Mouse (Mus musculus): ENCODE results near the gene Efnb3. TPM values are rescaled to one million over a fixed set of nuclear protein-coding genes. Genes with fewer than 3 reads are reported as not detected.

Gene Efnb3
- polyA plus RNA-seq, 1 experiment from 2014 or later, result 160 TPM

DNA sequence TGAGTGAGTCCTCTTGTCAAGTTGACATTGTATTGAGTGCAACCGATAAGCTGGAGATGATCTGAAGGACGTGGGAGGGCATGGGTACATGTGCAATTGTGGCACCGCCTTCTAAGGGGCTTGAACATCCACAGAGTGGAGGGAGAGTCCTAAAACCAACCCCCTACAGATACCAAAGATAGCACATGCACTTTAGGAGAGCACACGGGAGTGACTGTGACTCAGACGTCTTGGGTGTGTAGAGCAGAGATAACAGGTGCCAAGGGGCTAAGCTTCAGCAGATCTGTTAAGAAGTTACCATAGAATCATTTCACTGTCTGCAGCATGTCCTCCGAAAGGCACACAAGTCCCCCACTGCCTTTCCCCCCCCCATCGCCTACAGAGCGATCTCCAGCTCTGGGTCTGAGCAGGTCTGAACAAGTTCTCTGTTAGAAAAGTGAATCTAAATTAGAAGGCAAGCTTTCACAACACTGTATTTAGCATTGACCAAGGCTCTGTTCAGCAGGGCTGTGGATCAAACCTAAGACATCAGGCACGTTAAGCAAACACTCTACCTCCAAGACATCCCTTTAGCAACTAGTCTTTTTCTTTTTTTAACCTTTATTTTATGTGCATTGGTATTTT lies 38.4 kb downstream of the Efnb3 start:
- Histone ChIP-seq H3K27ac (replicated peaks) (no peak overlapping the region), H3K9me3 (no peaks in the 10 kb centered on the region), H3K36me3 (no peaks in the 10 kb centered on the region), H3K4me2 (no peak overlapping the region), H3K27me3 (no peaks in the 10 kb centered on the region), H3K9ac (no peak overlapping the region), H3K4me3 (no peak overlapping the region), H3K4me1 (replicated peaks) (peaks cover 8% of the 10 kb centered on the region)
- no peak for ATAC-seq (ENCODE audit: low FRiP score, low read depth)
- 87% methylated on average over 9 of the region's 9 CpGs for WGBS

DNA sequence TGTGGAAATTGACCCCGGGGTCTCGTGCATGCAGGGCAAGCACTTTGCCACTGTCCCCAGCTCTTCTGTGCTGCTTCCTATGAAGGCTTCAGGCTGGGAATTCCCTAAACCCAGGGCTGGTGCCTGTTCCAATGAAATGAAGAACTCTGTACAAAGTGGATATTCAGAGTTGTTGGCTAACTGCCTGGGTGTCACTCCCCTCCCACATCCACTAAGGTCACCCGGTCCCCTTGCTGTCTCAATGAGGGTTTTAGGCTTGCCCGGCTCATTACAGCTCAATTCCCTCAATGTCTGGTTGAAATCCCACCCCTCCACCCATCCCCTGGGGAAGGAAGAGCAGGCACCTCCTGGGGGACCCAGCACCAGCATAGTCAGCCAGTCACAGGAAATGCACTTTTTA lies 40.0 kb downstream of the Efnb3 start:
- 74% methylated on average over 4 of the region's 4 CpGs for WGBS
- no peaks in the 10 kb centered on the region for H3K27me3 ChIP-seq

GRCm38 (mm10) chr11:69516661-69517060 lies 43.3 kb downstream of the Efnb3 start:
- H3K36me3 ChIP-seq, result no peaks in the 10 kb centered on the region
- H3K4me1 ChIP-seq (replicated peaks), result no peaks in the 10 kb centered on the region
- no peak overlapping the region for H3K4me2 ChIP-seq
- no peaks in the 10 kb centered on the region for H3K27me3 ChIP-seq
- no peak overlapping the region for H3K4me3 ChIP-seq
- H3K27ac ChIP-seq (replicated peaks), result no peak overlapping the region
- ATAC-seq (ENCODE audit: low FRiP score, low read depth), result no peak
- H3K9me3 ChIP-seq, result no peaks in the 10 kb centered on the region
- 78% methylated on average over 3 of the region's 3 CpGs for WGBS
- no peak overlapping the region for H3K9ac ChIP-seq

More for the DNA sequence above, 40.0 kb downstream of the Efnb3 start:
- no peak overlapping the region for H3K4me2 ChIP-seq
- H3K27ac ChIP-seq (replicated peaks), result no peak overlapping the region
- H3K9me3 ChIP-seq, result no peaks in the 10 kb centered on the region
- no peak overlapping the region for H3K9ac ChIP-seq
- no peaks in the 10 kb centered on the region for H3K36me3 ChIP-seq
- no peak overlapping the region for H3K4me3 ChIP-seq
- no peak for ATAC-seq (ENCODE audit: low FRiP score, low read depth)
- no peaks in the 10 kb centered on the region for H3K4me1 ChIP-seq (replicated peaks)

GRCm38 (mm10) chr11:69516151-69516640 lies 43.8 kb downstream of the Efnb3 start:
- 72% methylated on average over 15 of the region's 15 CpGs for WGBS
- Histone ChIP-seq H3K4me2 (no peak overlapping the region), H3K4me1 (replicated peaks) (no peaks in the 10 kb centered on the region), H3K36me3 (no peaks in the 10 kb centered on the region), H3K9ac (no peak overlapping the region), H3K27ac (replicated peaks) (no peak overlapping the region), H3K9me3 (no peaks in the 10 kb centered on the region), H3K27me3 (no peaks in the 10 kb centered on the region), H3K4me3 (no peak overlapping the region)
- ATAC-seq (ENCODE audit: low FRiP score, low read depth), result no peak

- Histone ChIP-seq H3K4me2 (no peak overlapping the region), H3K9me3 (no peaks in the 10 kb centered on the region), H3K27ac (replicated peaks) (no peak overlapping the region), H3K27me3 (no peaks in the 10 kb centered on the region), H3K36me3 (no peaks in the 10 kb centered on the region), H3K4me1 (replicated peaks) (no peaks in the 10 kb centered on the region), H3K4me3 (no peak overlapping the region), H3K9ac (no peak overlapping the region)
- 10% methylated on average over 6 of the region's 6 CpGs for WGBS
- peak; percentile 61; the same call in 1 of the 2 replicates for ATAC-seq (ENCODE audit: low FRiP score, low read depth)
These were observed 46.2 kb downstream of the Efnb3 start for GRCm38 (mm10) chr11:69513840-69514239.

- no peak for ATAC-seq (ENCODE audit: low FRiP score, low read depth)
- H3K9ac ChIP-seq, result no peak overlapping the region
- WGBS, result 57% methylated on average over 7 of the region's 7 CpGs
These were observed 49.1 kb downstream of the Efnb3 start for GRCm38 (mm10) chr11:69510796-69511496.

More at GRCm38 (mm10) chr11:69510796-69511496, 49.1 kb downstream of the Efnb3 start:
- Histone ChIP-seq H3K4me2 (no peak overlapping the region), H3K27me3 (no peaks in the 10 kb centered on the region), H3K9me3 (no peaks in the 10 kb centered on the region), H3K36me3 (no peaks in the 10 kb centered on the region), H3K27ac (replicated peaks) (no peak overlapping the region), H3K4me1 (replicated peaks) (no peaks in the 10 kb centered on the region), H3K4me3 (no peak overlapping the region)

Small RNA genes lying within 50 kb of the gene (microRNA-seq; reads per million reads assigned to microRNA genes)
- gene Gm27493, result not detected

Other genes starting within 250 kb of the Efnb3 start
- 16.2 and 17.3 TPM in 2 replicates for gene Cntrob, start 236.4 kb downstream of the Efnb3 start, polyA plus RNA-seq (2015; fragmentation: Nextera tagmentation; extraction: Ambion mirVana)
- gene Trappc1, start 236.2 kb downstream of the Efnb3 start, polyA plus RNA-seq (2015; fragmentation: Nextera tagmentation; extraction: Ambion mirVana), result 183 and 187 TPM in 2 replicates
- gene Kcnab3, start 233.9 kb downstream of the Efnb3 start, polyA plus RNA-seq (2015; fragmentation: Nextera tagmentation; extraction: Ambion mirVana), result 4.7 and 5.9 TPM in 2 replicates
- 221 and 228 TPM in 2 replicates for gene Rnf227, start 219.7 kb downstream of the Efnb3 start, polyA plus RNA-seq (2015; fragmentation: Nextera tagmentation; extraction: Ambion mirVana)
- 83.5 and 83.7 TPM in 2 replicates for gene Chd3, start 190.8 kb downstream of the Efnb3 start, polyA plus RNA-seq (2015; fragmentation: Nextera tagmentation; extraction: Ambion mirVana)
- 109 and 121 TPM in 2 replicates for gene Naa38, start 164.7 kb downstream of the Efnb3 start, polyA plus RNA-seq (2015; fragmentation: Nextera tagmentation; extraction: Ambion mirVana)
- gene Cyb5d1, start 164.6 kb downstream of the Efnb3 start, polyA plus RNA-seq (2015; fragmentation: Nextera tagmentation; extraction: Ambion mirVana), result 30.6 and 33.5 TPM in 2 replicates
- gene Tmem88, start 162.0 kb downstream of the Efnb3 start, polyA plus RNA-seq (2015; fragmentation: Nextera tagmentation; extraction: Ambion mirVana), result 6.8 and 7.2 TPM in 2 replicates
- gene Kdm6b, start 146.5 kb downstream of the Efnb3 start, polyA plus RNA-seq (2015; fragmentation: Nextera tagmentation; extraction: Ambion mirVana), result 33.7 and 34.9 TPM in 2 replicates
- gene Dnah2, start 11.1 kb downstream of the Efnb3 start, polyA plus RNA-seq (2015; fragmentation: Nextera tagmentation; extraction: Ambion mirVana), result 3.4 and 4.0 TPM in 2 replicates
- 19.6 and 20.6 TPM in 2 replicates for gene Wrap53, start 20.1 kb upstream of the Efnb3 start, polyA plus RNA-seq (2015; fragmentation: Nextera tagmentation; extraction: Ambion mirVana)
- 61.1 and 64.2 TPM in 2 replicates for gene Trp53, start 20.2 kb upstream of the Efnb3 start, polyA plus RNA-seq (2015; fragmentation: Nextera tagmentation; extraction: Ambion mirVana)
- 71.9 and 89.4 TPM in 2 replicates for gene Atp1b2, start 45.7 kb upstream of the Efnb3 start, polyA plus RNA-seq (2015; fragmentation: Nextera tagmentation; extraction: Ambion mirVana)
- not detected in 2 replicates for gene Shbg, start 57.7 kb upstream of the Efnb3 start, polyA plus RNA-seq (2015; fragmentation: Nextera tagmentation; extraction: Ambion mirVana)
- gene Sat2, start 61.8 kb upstream of the Efnb3 start, polyA plus RNA-seq (2015; fragmentation: Nextera tagmentation; extraction: Ambion mirVana), result 22.5 and 23.9 TPM in 2 replicates
- 41.3 and 41.5 TPM in 2 replicates for gene Fxr2, start 72.8 kb upstream of the Efnb3 start, polyA plus RNA-seq (2015; fragmentation: Nextera tagmentation; extraction: Ambion mirVana)
- gene Sox15, start 95.1 kb upstream of the Efnb3 start, polyA plus RNA-seq (2015; fragmentation: Nextera tagmentation; extraction: Ambion mirVana), result not detected in 2 replicates
- 101 and 108 TPM in 2 replicates for gene Mpdu1, start 102.4 kb upstream of the Efnb3 start, polyA plus RNA-seq (2015; fragmentation: Nextera tagmentation; extraction: Ambion mirVana)
- 10.3 and 12.2 TPM in 2 replicates for gene Cd68, start 105.9 kb upstream of the Efnb3 start, polyA plus RNA-seq (2015; fragmentation: Nextera tagmentation; extraction: Ambion mirVana)
- gene Eif4a1, start 112.2 kb upstream of the Efnb3 start, polyA plus RNA-seq (2015; fragmentation: Nextera tagmentation; extraction: Ambion mirVana), result 476 and 491 TPM in 2 replicates
- gene Senp3, start 121.9 kb upstream of the Efnb3 start, polyA plus RNA-seq (2015; fragmentation: Nextera tagmentation; extraction: Ambion mirVana), result 101 and 103 TPM in 2 replicates
- 0.61 and 0.76 TPM in 2 replicates for gene Tnfsf13, start 125.6 kb upstream of the Efnb3 start, polyA plus RNA-seq (2015; fragmentation: Nextera tagmentation; extraction: Ambion mirVana)
- gene Tnfsf12, start 135.6 kb upstream of the Efnb3 start, polyA plus RNA-seq (2015; fragmentation: Nextera tagmentation; extraction: Ambion mirVana), result 3.5 and 5.0 TPM in 2 replicates
- gene Tnfsfm13, start 135.9 kb upstream of the Efnb3 start, polyA plus RNA-seq (2015; fragmentation: Nextera tagmentation; extraction: Ambion mirVana), result 1.2 and 1.9 TPM in 2 replicates
- gene Polr2a, start 198.4 kb upstream of the Efnb3 start, polyA plus RNA-seq (2015; fragmentation: Nextera tagmentation; extraction: Ambion mirVana), result 15.6 and 16.6 TPM in 2 replicates
- gene Slc35g3, start 201.8 kb upstream of the Efnb3 start, polyA plus RNA-seq (2015; fragmentation: Nextera tagmentation; extraction: Ambion mirVana), result 0.51 and 0.66 TPM in 2 replicates
- 5.2 and 5.3 TPM in 2 replicates for gene Zbtb4, start 205.7 kb upstream of the Efnb3 start, polyA plus RNA-seq (2015; fragmentation: Nextera tagmentation; extraction: Ambion mirVana)
- gene Chrnb1, start 235.7 kb upstream of the Efnb3 start, polyA plus RNA-seq (2015; fragmentation: Nextera tagmentation; extraction: Ambion mirVana), result 1.2 and 2.2 TPM in 2 replicates
- 5.7 and 7.1 TPM in 2 replicates for gene Fgf11, start 241.7 kb upstream of the Efnb3 start, polyA plus RNA-seq (2015; fragmentation: Nextera tagmentation; extraction: Ambion mirVana)
- gene Tmem102, start 245.4 kb upstream of the Efnb3 start, polyA plus RNA-seq (2015; fragmentation: Nextera tagmentation; extraction: Ambion mirVana), result 1.1 and 2.0 TPM in 2 replicates